Mouse (Mus musculus) heart, postnatal 14 days (tissue): Measurements from ENCODE around the gene Uri1. TPM values are rescaled to one million over a fixed set of nuclear protein-coding genes. Genes with fewer than 3 reads are reported as not detected.

Experiments
- DNase-seq, 2 experiments: peaks; one replicate each; pipeline ENCODE4 v3.0.0; 2021 to 2022
- intact Hi-C: fragments of 180-260 bp; cut with DNase I; formaldehyde crosslinking; loops from one replicate; pipeline ENCODE4 v1.15.1; 2025
- total RNA-seq, 2 experiments: library from RNA; stranded (reverse); gene quantifications; 2 replicates each; pipeline ENCODE4 v1.2.3; 2021

Gene Uri1
- total RNA-seq, 2 experiments from 2014 or later = 18.9 to 31.4 TPM

DNA sequence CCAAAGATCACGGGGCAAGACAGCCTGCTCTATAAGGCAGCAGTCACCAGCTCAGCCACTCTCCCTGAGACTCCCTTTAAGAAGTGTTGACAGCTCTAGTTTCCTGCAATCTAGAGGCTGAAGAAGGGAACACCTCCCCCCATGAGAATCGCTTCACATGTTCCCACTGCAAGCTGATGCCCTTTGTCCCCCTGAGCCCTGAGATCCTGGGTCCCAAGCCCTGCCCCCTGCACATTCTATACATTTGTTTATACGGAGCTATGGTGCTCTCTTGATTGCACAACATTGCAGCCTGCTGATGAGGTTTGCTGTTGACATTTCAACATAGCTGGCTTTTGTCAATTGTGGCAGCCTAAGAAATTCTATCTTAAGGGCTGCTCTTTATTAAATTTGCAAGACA lies 91.7 kb downstream of the Uri1 start:
- intact Hi-C loops = no loop called here
- DNase-seq = no peak

DNA sequence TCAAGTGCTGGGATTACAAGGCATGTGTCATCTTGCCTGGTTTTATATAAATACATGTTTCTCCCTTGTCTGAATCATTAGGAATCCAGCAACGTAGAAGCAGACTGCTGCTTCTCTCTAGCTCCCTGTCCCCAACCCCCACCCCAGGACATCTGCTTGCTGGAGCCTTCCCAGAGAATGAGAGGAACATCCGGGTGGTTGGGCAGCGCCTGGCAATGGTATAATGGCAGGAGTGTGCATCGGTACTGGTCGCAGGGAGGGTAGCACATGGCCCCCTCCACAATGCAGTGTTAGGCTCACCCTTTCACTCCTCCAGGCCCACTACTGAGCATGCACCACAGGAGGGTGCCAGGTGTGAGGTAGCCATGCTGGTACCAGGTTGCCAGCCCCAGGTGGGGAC lies 93.6 kb downstream of the Uri1 start:
- DNase-seq = no peak
- intact Hi-C loops = no loop called here

DNA sequence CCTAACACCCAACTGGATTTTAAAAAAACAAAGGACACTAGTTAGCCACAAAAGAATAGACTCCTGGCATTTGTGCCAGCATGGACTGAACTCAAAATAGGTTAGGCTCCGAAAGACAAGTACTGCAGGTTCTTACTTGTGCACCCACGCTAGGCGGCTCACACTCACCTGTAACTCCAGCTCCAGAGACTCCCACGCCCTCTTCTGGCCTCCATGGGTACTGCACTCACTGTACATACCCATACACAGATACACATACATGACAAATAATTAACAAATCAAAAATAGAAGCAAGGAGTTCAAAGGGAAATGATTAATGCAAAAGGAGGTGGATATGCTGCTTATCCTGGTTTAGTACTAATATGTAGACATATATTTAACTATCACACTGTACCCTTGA lies 100.4 kb downstream of the Uri1 start:
- intact Hi-C loops = no loop called here
- DNase-seq = no peak

DNA sequence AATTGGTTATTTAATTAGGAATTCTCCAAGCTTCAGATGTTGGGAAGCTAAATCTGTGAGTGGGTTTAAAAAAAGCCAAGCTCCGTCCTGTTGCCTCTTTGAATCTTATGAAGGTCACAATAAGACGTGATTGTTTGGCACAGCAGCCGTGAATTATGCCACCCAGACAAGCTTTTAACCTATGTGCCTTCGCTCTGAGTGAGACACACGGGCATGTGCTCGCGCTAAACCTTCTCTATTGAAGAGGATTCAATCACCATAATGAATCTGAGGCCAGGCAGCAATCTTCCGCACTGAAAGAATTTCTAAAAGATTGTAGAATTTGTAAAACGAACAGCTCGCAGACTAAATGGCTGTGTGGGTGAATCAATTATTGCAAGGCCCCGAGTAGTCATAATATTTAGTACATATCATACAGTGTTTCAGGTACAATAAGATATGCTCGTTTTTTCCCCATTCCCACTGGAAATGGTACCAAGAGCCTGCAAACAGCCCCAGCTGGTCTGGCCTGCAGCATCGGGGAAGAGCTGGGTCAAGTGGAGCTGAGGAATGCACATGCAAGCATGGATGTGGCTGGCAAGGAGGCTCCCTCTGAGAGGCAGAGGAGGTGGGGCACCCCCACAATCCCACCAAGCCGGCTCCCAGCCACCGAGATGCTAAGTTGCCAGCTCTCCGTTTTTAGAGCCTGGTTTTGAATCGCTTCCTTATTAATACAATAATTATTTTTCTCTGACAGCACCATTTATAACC lies 101.5 kb downstream of the Uri1 start:
- no peak for DNase-seq
- intact Hi-C loops = no loop called here

DNA sequence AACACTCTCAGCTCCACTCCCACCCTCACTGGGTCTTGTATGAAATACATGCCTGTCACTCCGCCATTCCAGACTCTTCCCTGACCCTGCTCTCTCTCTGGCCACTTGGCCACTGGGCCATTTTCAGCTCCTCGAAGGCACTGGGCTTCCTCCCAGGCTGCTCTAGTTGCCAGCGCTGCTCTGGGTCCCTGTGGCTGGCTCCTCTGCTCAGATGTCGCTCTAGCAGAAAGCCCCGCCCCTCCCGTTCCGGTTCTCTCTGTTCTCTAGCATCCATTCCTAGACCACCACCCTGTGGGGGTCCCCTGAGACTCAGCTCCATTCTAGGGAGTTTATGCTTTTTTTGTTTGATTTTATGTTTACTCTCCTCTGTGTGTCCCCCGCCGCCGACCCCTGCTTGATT lies 104.4 kb downstream of the Uri1 start:
- no peak for DNase-seq
- intact Hi-C loops = no loop called here

DNA sequence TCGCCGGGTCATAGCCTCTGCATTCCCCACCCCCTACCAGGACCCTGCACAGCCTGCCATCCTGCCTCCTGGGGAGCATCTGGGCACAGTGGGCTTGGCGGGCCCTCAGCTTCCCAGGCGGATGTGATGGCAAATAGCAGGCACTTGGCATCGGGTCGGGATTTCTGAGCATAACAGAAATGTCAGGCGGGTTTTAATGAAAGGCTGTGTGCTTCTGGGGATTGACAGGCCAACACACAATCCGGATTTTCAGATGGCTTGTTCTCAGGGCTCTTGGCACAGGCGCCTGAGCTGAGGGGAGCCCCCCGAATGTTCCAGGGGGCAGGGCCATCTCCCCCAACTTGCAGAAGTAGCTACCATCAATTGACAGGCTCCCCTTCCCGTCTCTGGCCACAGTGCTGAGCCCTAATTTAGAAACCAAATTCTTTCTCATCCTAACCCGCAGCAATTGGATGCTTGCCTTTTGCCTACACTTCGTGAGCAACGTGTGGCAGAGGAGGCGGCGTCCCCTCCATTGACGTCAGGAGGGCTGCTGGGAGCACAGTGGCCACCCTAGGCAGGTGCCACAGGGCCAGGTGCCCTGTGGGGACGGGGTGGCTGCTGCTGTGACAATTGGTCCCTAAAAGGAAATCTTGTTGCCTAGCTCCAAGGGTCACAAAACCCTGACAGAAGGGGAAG lies 106.5 kb downstream of the Uri1 start:
- no peak for DNase-seq
- intact Hi-C loops = no loop called here

DNA sequence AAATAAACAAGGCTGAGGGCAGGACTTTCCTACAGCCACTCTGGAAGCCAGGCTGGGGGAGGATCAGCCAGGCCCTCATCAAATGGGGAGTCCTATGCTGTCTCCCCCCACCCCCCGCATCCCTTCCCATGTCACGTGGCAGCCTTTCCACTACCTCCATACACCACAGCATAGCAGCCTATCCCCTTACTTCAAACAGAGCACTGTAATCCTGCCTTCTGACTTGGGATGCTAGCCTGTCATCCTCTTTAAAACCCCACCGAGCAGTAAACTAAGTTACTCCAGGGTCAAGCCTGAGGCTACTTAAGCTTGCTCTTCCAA lies 111.6 kb downstream of the Uri1 start:
- intact Hi-C loops = no loop called here
- no peak for DNase-seq

DNA sequence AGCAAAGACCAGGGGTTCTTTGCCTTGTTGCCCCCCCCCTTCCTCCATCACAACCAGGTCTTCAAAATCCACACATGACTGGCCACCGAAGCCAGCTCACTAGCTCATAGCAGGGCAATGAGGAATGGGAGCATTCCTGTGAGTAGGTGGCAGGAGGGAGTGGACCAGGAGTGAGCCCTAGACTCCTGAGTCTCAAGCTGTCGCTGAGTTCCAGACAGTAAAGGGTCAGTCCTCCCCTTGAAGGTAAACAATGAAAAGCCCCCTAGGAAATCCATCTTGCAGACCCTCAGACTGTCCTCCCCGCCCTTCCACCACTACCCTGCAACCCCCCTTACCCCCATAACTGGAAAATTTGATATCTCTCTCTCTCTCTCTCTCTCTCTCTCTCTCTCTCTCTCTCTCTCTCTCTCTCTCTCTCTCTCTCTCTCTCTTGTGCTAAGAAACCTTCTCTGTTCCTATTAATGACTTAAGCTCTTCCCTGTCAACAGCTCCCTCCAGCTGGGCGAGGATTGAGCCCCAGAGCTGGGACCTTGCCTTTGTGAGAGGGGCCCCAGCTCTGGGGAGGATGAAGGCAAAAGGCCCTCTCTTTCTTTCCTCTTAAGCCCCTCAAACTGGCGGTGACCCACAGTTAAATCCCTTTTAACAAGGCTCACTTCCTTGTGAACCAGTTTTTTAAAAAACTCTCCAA lies 112.1 kb downstream of the Uri1 start:
- intact Hi-C loops = no loop called here
- DNase-seq = no peak

DNA sequence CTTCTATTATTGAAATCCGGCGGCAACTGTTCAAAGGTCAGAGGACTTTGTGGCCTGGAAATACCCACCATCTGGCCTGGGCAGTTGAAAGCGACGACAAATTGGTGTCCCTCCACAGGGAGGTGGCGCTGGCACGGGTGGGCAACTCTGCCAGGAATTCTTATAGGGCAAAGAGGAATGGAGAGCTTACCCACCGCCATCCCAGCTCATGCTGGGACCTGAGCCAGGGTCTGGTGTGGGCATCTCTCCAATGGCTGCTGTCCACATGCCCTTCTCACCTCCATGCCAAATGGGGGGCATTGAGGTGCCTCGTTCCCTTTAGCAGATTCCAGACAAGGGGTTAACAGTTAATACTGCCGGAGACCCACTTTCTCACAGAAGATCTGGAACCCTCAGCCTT lies 113.2 kb downstream of the Uri1 start:
- intact Hi-C loops = no loop called here
- no peak for DNase-seq

Other genes with a start within 250 kb of the Uri1 start
- 10 to 100 TPM in 1 of 2 experiments, 1 to 10 TPM in 1; 8.5 to 10.4 TPM for gene Zfp536, start 249.9 kb downstream of the Uri1 start, total RNA-seq
- gene Ccne1, start 84.0 kb upstream of the Uri1 start, total RNA-seq = 1 to 10 TPM; 1.2 to 1.9 TPM
- gene 1600014C10Rik, start 159.7 kb upstream of the Uri1 start, total RNA-seq = 10 to 100 TPM; 26.0 to 27.3 TPM
- gene Plekhf1, start 204.5 kb upstream of the Uri1 start, total RNA-seq = 10 to 100 TPM; 13.9 to 16.0 TPM
- gene Pop4, start 247.9 kb upstream of the Uri1 start, total RNA-seq = 10 to 100 TPM; 12.5 to 12.9 TPM